Mouse (Mus musculus): ENCODE data around the gene Gm20388. TPM values are rescaled to one million over a fixed set of nuclear protein-coding genes. Genes with fewer than 3 reads are reported as not detected.

Gm20388 gene
- polyA plus RNA-seq, 1 experiment from 2014 or later, result not detected

GRCm38 (mm10) chr8:120375170-120375569, 464.5 kb downstream of the Gm20388 start:
- H3K4me3 ChIP-seq, result no peak overlapping the region
- H3K27ac ChIP-seq (replicated peaks), result peak overlapping the region; percentile 41
- ATAC-seq (replicated peaks), result peak; percentile 37
- no peak overlapping the region; the same call in 1 of the 2 replicates for H3K9ac ChIP-seq (replicated peaks)
- WGBS, result 39% methylated on average over 5 of the region's 5 CpGs
- H3K4me1 ChIP-seq, result peaks cover 58% of the 10 kb centered on the region
- no peaks in the 10 kb centered on the region for H3K27me3 ChIP-seq
- no peaks in the 10 kb centered on the region for H3K36me3 ChIP-seq
- H3K4me2 ChIP-seq (replicated peaks), result no peak overlapping the region
- no peaks in the 10 kb centered on the region for H3K9me3 ChIP-seq

GRCm38 (mm10) chr8:120376215-120376614, 465.6 kb downstream of the Gm20388 start:
- Histone ChIP-seq H3K4me1 (peaks cover 66% of the 10 kb centered on the region), H3K9ac (replicated peaks) (no peak overlapping the region), H3K36me3 (no peaks in the 10 kb centered on the region), H3K4me3 (no peak overlapping the region), H3K27ac (replicated peaks) (peak overlapping the region; percentile 41), H3K27me3 (no peaks in the 10 kb centered on the region), H3K9me3 (no peaks in the 10 kb centered on the region), H3K4me2 (replicated peaks) (no peak overlapping the region)
- 35% methylated on average over 4 of the region's 4 CpGs for WGBS
- ATAC-seq (replicated peaks), result no peak

- Histone ChIP-seq H3K9ac (replicated peaks) (no peak overlapping the region), H3K27ac (replicated peaks) (peak overlapping the region; percentile 8; the same call in 1 of the 2 replicates), H3K27me3 (no peaks in the 10 kb centered on the region), H3K4me3 (no peak overlapping the region), H3K4me1 (peaks cover 75% of the 10 kb centered on the region), H3K4me2 (replicated peaks) (no peak overlapping the region), H3K9me3 (no peaks in the 10 kb centered on the region), H3K36me3 (no peaks in the 10 kb centered on the region)
- ATAC-seq (replicated peaks), result no peak
- WGBS, result 45% methylated on average over 22 of the region's 22 CpGs
These were observed 466.5 kb downstream of the Gm20388 start for GRCm38 (mm10) chr8:120376847-120377802.

- H3K36me3 ChIP-seq, result no peaks in the 10 kb centered on the region
- H3K4me2 ChIP-seq (replicated peaks), result no peak overlapping the region
- H3K4me3 ChIP-seq, result no peak overlapping the region
- no peaks in the 10 kb centered on the region for H3K27me3 ChIP-seq
- ATAC-seq (replicated peaks), result no peak
- H3K9me3 ChIP-seq, result no peaks in the 10 kb centered on the region
- H3K27ac ChIP-seq (replicated peaks), result no peak overlapping the region
- no peak overlapping the region for H3K9ac ChIP-seq (replicated peaks)
- H3K4me1 ChIP-seq, result peaks cover 81% of the 10 kb centered on the region
- 68% methylated on average over 7 of the region's 7 CpGs for WGBS
These were observed 467.2 kb downstream of the Gm20388 start for GRCm38 (mm10) chr8:120377803-120378189.

GRCm38 (mm10) chr8:120378306-120378705, 467.7 kb downstream of the Gm20388 start:
- no peaks in the 10 kb centered on the region for H3K36me3 ChIP-seq
- ATAC-seq (replicated peaks), result no peak
- H3K9ac ChIP-seq (replicated peaks), result no peak overlapping the region; the same call in 1 of the 2 replicates
- no peak overlapping the region for H3K4me3 ChIP-seq
- no peak overlapping the region for H3K4me2 ChIP-seq (replicated peaks)
- no peaks in the 10 kb centered on the region for H3K9me3 ChIP-seq
- H3K27me3 ChIP-seq, result no peaks in the 10 kb centered on the region
- H3K27ac ChIP-seq (replicated peaks), result no peak overlapping the region; the same call in 1 of the 2 replicates
- 25% methylated on average over 16 of the region's 16 CpGs for WGBS
- H3K4me1 ChIP-seq, result peaks cover 86% of the 10 kb centered on the region

GRCm38 (mm10) chr8:120379015-120379414, 468.4 kb downstream of the Gm20388 start:
- Histone ChIP-seq H3K4me1 (peaks cover 89% of the 10 kb centered on the region), H3K36me3 (no peaks in the 10 kb centered on the region), H3K4me3 (no peak overlapping the region), H3K4me2 (replicated peaks) (no peak overlapping the region), H3K27ac (replicated peaks) (no peak overlapping the region), H3K9me3 (no peaks in the 10 kb centered on the region), H3K27me3 (no peaks in the 10 kb centered on the region), H3K9ac (replicated peaks) (no peak overlapping the region)
- no peak for ATAC-seq (replicated peaks)
- WGBS, result 53% methylated on average over 3 of the region's 3 CpGs

- peaks cover 64% of the 10 kb centered on the region for H3K4me1 ChIP-seq
- ATAC-seq (replicated peaks), result no peak
- no peaks in the 10 kb centered on the region for H3K27me3 ChIP-seq
- no peaks in the 10 kb centered on the region for H3K9me3 ChIP-seq
- peak overlapping the region; percentile 89 for H3K27ac ChIP-seq (replicated peaks)
- no peak overlapping the region for H3K9ac ChIP-seq (replicated peaks)
- no peaks in the 10 kb centered on the region for H3K36me3 ChIP-seq
- no peak overlapping the region for H3K4me3 ChIP-seq
- WGBS, result 11% methylated on average over 4 of the region's 4 CpGs
- no peak overlapping the region for H3K4me2 ChIP-seq (replicated peaks)
These were observed 471.2 kb downstream of the Gm20388 start for GRCm38 (mm10) chr8:120381865-120382264.

GRCm38 (mm10) chr8:120382436-120383203, 472.0 kb downstream of the Gm20388 start:
- Histone ChIP-seq H3K36me3 (no peaks in the 10 kb centered on the region), H3K27me3 (no peaks in the 10 kb centered on the region), H3K9ac (replicated peaks) (0 out of 2 replicates have a peak overlapping the region, but pooled peaks have one; percentile 13), H3K4me1 (peaks cover 56% of the 10 kb centered on the region), H3K27ac (replicated peaks) (peak overlapping the region; percentile 89), H3K4me3 (no peak overlapping the region), H3K9me3 (no peaks in the 10 kb centered on the region), H3K4me2 (replicated peaks) (no peak overlapping the region)
- WGBS, result 34% methylated on average over 19 of the region's 19 CpGs
- ATAC-seq (replicated peaks), result peak; percentile 93

GRCm38 (mm10) chr8:120383204-120383560, 472.5 kb downstream of the Gm20388 start:
- Histone ChIP-seq H3K9me3 (no peaks in the 10 kb centered on the region), H3K36me3 (no peaks in the 10 kb centered on the region), H3K9ac (replicated peaks) (peak overlapping the region; percentile 13; the same call in 1 of the 2 replicates), H3K27ac (replicated peaks) (peak overlapping the region; percentile 89), H3K4me3 (no peak overlapping the region), H3K4me2 (replicated peaks) (no peak overlapping the region), H3K27me3 (no peaks in the 10 kb centered on the region), H3K4me1 (peaks cover 51% of the 10 kb centered on the region)
- ATAC-seq (replicated peaks), result no peak; the same call in 1 of the 2 replicates
- 73% methylated on average over 6 of the region's 6 CpGs for WGBS

- ATAC-seq (replicated peaks), result no peak
- H3K9me3 ChIP-seq, result no peaks in the 10 kb centered on the region
- no peaks in the 10 kb centered on the region for H3K36me3 ChIP-seq
- 44% methylated on average over 6 of the region's 6 CpGs for WGBS
- H3K4me1 ChIP-seq, result peaks cover 50% of the 10 kb centered on the region
- no peak overlapping the region for H3K4me2 ChIP-seq (replicated peaks)
- peak overlapping the region; percentile 89 for H3K27ac ChIP-seq (replicated peaks)
- H3K27me3 ChIP-seq, result no peaks in the 10 kb centered on the region
- peak overlapping the region; percentile 13; the same call in 1 of the 2 replicates for H3K9ac ChIP-seq (replicated peaks)
- H3K4me3 ChIP-seq, result no peak overlapping the region
These were observed 473.1 kb downstream of the Gm20388 start for GRCm38 (mm10) chr8:120383713-120384112.

- Histone ChIP-seq H3K27ac (replicated peaks) (no peak overlapping the region), H3K4me1 (peaks cover 47% of the 10 kb centered on the region), H3K4me2 (replicated peaks) (no peak overlapping the region)
These were observed 474.1 kb downstream of the Gm20388 start for GRCm38 (mm10) chr8:120384745-120385144.

GRCm38 (mm10) chr8:120388246-120388645, 477.6 kb downstream of the Gm20388 start:
- ATAC-seq (replicated peaks), result no peak
- peaks cover 32% of the 10 kb centered on the region for H3K4me1 ChIP-seq
- H3K27ac ChIP-seq (replicated peaks), result no peak overlapping the region
- H3K9ac ChIP-seq (replicated peaks), result no peak overlapping the region
- no peaks in the 10 kb centered on the region for H3K36me3 ChIP-seq
- no peak overlapping the region for H3K4me3 ChIP-seq
- no peak overlapping the region for H3K4me2 ChIP-seq (replicated peaks)
- no peaks in the 10 kb centered on the region for H3K27me3 ChIP-seq
- WGBS, result 74% methylated on average over 6 of the region's 6 CpGs
- H3K9me3 ChIP-seq, result no peaks in the 10 kb centered on the region

More at GRCm38 (mm10) chr8:120384745-120385144, 474.1 kb downstream of the Gm20388 start:
- H3K27me3 ChIP-seq, result no peaks in the 10 kb centered on the region
- no peak overlapping the region for H3K9ac ChIP-seq (replicated peaks)
- no peaks in the 10 kb centered on the region for H3K36me3 ChIP-seq
- H3K9me3 ChIP-seq, result no peaks in the 10 kb centered on the region
- H3K4me3 ChIP-seq, result no peak overlapping the region
- no peak for ATAC-seq (replicated peaks)

All from forebrain, embryonic 15.5 days (tissue).